Mouse (Mus musculus) midbrain, postnatal 0 days (tissue): ENCODE measurements around the gene Ube2v1. TPM values are rescaled to one million over a fixed set of nuclear protein-coding genes. Genes with fewer than 3 reads are reported as not detected.

Experiments used
- ATAC-seq: fragments of 200-750 bp; cut with Nextera tagmentation; 2 replicates; pipeline ENCODE4 v1.8.0; 2017; ENCODE audit warnings: moderate number of reproducible peaks, mild to moderate bottlenecking, moderate TSS enrichment, moderate library complexity; ENCODE audit not compliant: low FRiP score
- DNase-seq: peaks from one replicate; pipeline ENCODE4 v3.0.0-alpha.2; 2015; ENCODE audit warnings: low spot score
- H3K27ac ChIP-seq: fragments of 300-500 bp; sonication (generic); 2 replicates; pipeline ENCODE4 v1.5.1; 2014; ENCODE audit warnings: low read depth, mild to moderate bottlenecking, low read length, mixed read lengths
- H3K27me3 ChIP-seq: fragments of 300-500 bp; sonication (generic); 2 replicates; pipeline ENCODE4 v1.6.1; 2014; ENCODE audit warnings: low read length, control low read depth, mixed read lengths; ENCODE audit not compliant: insufficient read depth
- H3K36me3 ChIP-seq: fragments of 300-500 bp; sonication (generic); 2 replicates; pipeline ENCODE4 v1.6.1; 2014; ENCODE audit warnings: low read length, control low read depth, mixed read lengths; ENCODE audit not compliant: insufficient read depth
- H3K4me1 ChIP-seq: fragments of 300-500 bp; sonication (generic); 2 replicates; pipeline ENCODE4 v1.6.1; 2014; ENCODE audit warnings: mild to moderate bottlenecking, control low read depth, antibody characterized with exemption, low read length, mixed read lengths; ENCODE audit not compliant: insufficient read depth
- H3K4me2 ChIP-seq: fragments of 300-500 bp; sonication (generic); 2 replicates; pipeline ENCODE4 v1.6.1; 2014; ENCODE audit warnings: low read depth, mild to moderate bottlenecking, low read length, mixed read lengths; ENCODE audit not compliant: poor library complexity, severe bottlenecking
- H3K4me3 ChIP-seq: fragments of 300-500 bp; sonication (generic); 2 replicates; pipeline ENCODE4 v1.5.1; 2014; ENCODE audit warnings: low read depth, mild to moderate bottlenecking, low read length, moderate library complexity
- H3K9ac ChIP-seq: fragments of 300-500 bp; sonication (generic); replicated peaks from 2 replicates; pipeline ENCODE4 v1.6.1; 2014; ENCODE audit warnings: mild to moderate bottlenecking, low read length, moderate library complexity, mixed read lengths; ENCODE audit not compliant: poor library complexity, severe bottlenecking
- H3K9me3 ChIP-seq: fragments of 300-500 bp; sonication (generic); 2 replicates; pipeline ENCODE4 v1.6.1; 2016; ENCODE audit warnings: low read length, control low read depth
- CTCF ChIP-seq: IDR thresholded peaks from 2 replicates; pipeline ENCODE4 v1.5.1; 2016; ENCODE audit warnings: antibody characterized with exemption, mild to moderate bottlenecking
- WGBS: fragments of 180-500 bp; shearing (Covaris S2); extraction: QIAGEN DNeasy Blood & Tissue Kit; methylation state at CpG from one replicate; pipeline ENCODE4 v1.1.7; 2014; 5-methylcytosine and 5-hydroxymethylcytosine counted together
- polyA plus RNA-seq: library from polyadenylated mRNA; unstranded; fragments of >200 nt; fragmentation: Nextera tagmentation; extraction: Ambion mirVana; gene quantifications from 2 replicates; pipeline ENCODE4 v1.2.1, GENCODE M21; 2015
- total RNA-seq: library from RNA; depleted of rRNA; stranded (reverse); fragments of >200 nt; gene quantifications from 2 replicates; pipeline ENCODE4 v1.2.3, GENCODE M21; 2014

Ube2v1 gene
- total and polyA plus RNA-seq, 2 experiments from 2014 or later = 233 to 402 TPM

- DNase-seq (no peak), ATAC-seq (no peak)
- no peaks in the 10 kb centered on the region for H3K9me3 ChIP-seq
- H3K4me3 ChIP-seq = no peak overlapping the region
- no peak overlapping the region for H3K9ac ChIP-seq
- H3K27ac ChIP-seq = no peak overlapping the region
- WGBS = 94% methylated on average over 4 of the region's 4 CpGs
- H3K36me3 ChIP-seq = peaks cover 17% of the 10 kb centered on the region
- H3K4me1 ChIP-seq = peaks cover 11% of the 10 kb centered on the region
- H3K4me2 ChIP-seq = no peak overlapping the region
- no peaks in the 10 kb centered on the region for H3K27me3 ChIP-seq
- TF ChIP-seq CTCF = no peak
Measured at GRCm38 (mm10) chr2:167657973-167658372, 26.1 kb upstream of the Ube2v1 start.

DNA sequence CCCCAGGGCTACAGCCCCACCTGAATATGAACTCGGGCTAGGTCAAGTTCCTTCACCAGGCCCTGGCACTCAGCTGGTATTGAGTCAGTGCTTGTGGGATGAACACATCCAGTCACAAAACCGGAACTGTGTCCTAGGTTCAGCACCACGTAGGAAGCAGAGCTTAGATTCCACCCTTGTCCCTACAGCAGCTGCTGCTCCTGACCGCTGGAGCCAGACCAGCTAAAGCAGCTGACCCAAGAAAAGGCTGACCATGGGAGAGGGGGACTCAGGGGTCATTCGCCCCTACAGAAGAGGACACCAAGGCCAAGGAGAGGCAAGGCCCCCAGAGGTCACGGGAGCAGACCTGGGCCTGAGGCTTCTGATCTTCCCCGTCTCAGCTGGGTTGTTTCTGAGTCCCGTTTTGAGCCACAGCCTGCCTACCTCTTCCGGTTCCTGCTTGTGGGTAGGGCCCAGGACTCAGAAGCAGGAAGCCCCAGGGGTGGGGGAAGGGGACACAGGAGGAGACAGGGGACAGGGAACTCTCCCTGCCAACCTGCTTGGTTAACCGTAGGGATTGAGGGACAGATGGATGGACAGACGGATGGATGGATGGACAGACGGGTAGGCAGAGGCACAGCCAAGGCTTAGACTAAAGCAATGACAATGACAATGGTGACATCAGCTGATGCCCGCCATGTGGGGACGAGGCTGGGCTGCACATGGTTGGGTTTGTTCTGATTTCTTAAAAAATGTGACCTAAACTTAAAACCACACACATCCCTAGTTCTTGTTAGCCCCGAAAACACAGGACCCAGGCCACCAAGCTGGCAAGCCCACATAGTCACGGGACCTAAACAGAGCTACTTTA, 25.0 kb upstream of the Ube2v1 start:
- 86% methylated on average over 16 of the region's 16 CpGs for WGBS
- DNase-seq (no peak), ATAC-seq (no peak)

GRCm38 (mm10) chr2:167654911-167655600, 23.2 kb upstream of the Ube2v1 start:
- peaks cover 29% of the 10 kb centered on the region for H3K36me3 ChIP-seq
- WGBS = 86% methylated on average over 10 of the region's 10 CpGs
- no peak overlapping the region for H3K9ac ChIP-seq
- no peak overlapping the region for H3K4me2 ChIP-seq
- H3K9me3 ChIP-seq = no peaks in the 10 kb centered on the region
- H3K4me1 ChIP-seq = peaks cover 10% of the 10 kb centered on the region
- DNase-seq (no peak), ATAC-seq (no peak)
- TF ChIP-seq CTCF = no peak
- no peak overlapping the region for H3K4me3 ChIP-seq
- H3K27me3 ChIP-seq = no peaks in the 10 kb centered on the region
- no peak overlapping the region for H3K27ac ChIP-seq

More for the DNA sequence above, 25.0 kb upstream of the Ube2v1 start:
- peaks cover 21% of the 10 kb centered on the region for H3K36me3 ChIP-seq
- no peak overlapping the region for H3K4me2 ChIP-seq
- H3K9me3 ChIP-seq = no peaks in the 10 kb centered on the region
- no peak overlapping the region for H3K27ac ChIP-seq
- no peaks in the 10 kb centered on the region for H3K27me3 ChIP-seq
- H3K4me3 ChIP-seq = no peak overlapping the region
- peaks cover 11% of the 10 kb centered on the region for H3K4me1 ChIP-seq
- TF ChIP-seq CTCF = no peak
- no peak overlapping the region for H3K9ac ChIP-seq

GRCm38 (mm10) chr2:167652694-167653093, 20.8 kb upstream of the Ube2v1 start:
- H3K27ac ChIP-seq = no peak overlapping the region
- no peak for TF ChIP-seq CTCF
- no peaks in the 10 kb centered on the region for H3K27me3 ChIP-seq
- H3K9ac ChIP-seq = no peak overlapping the region
- no peak overlapping the region for H3K4me2 ChIP-seq
- DNase-seq (no peak), ATAC-seq (no peak)
- no peak overlapping the region for H3K4me3 ChIP-seq
- no peaks in the 10 kb centered on the region for H3K9me3 ChIP-seq
- H3K4me1 ChIP-seq = no peaks in the 10 kb centered on the region
- 79% methylated on average over 7 of the region's 7 CpGs for WGBS
- H3K36me3 ChIP-seq = peaks cover 26% of the 10 kb centered on the region

DNA sequence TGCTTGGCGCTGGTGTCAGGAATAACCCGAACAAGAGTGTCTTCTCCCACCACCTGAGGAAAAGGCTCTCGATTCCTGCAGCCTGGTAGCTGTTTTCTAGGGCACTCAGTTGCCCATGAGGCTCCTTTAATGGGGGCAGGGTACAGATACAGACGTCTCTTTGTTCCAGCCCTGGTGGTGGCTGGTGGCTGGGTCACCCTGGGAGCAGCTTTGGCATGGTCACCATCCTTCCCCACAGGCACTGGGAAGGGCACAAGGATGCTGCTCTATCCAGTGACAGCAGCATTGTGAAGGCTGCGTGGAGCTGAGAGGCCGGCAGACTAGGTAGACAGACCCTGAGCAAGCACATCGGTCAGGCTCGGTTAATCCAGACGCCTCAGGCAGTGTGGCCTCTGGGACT, 19.7 kb upstream of the Ube2v1 start:
- TF ChIP-seq CTCF = no peak
- Histone ChIP-seq H3K9ac (0 out of 2 replicates have a peak overlapping the region, but pooled peaks have one; percentile 13), H3K9me3 (no peaks in the 10 kb centered on the region), H3K4me2 (no peak overlapping the region), H3K36me3 (peaks cover 26% of the 10 kb centered on the region), H3K27ac (no peak overlapping the region), H3K4me3 (no peak overlapping the region), H3K4me1 (no peaks in the 10 kb centered on the region), H3K27me3 (no peaks in the 10 kb centered on the region)
- ATAC-seq (no peak), DNase-seq (no peak)
- WGBS = 83% methylated on average over 9 of the region's 9 CpGs
